Mouse (Mus musculus): ENCODE results near the gene Epn2.

DNA sequence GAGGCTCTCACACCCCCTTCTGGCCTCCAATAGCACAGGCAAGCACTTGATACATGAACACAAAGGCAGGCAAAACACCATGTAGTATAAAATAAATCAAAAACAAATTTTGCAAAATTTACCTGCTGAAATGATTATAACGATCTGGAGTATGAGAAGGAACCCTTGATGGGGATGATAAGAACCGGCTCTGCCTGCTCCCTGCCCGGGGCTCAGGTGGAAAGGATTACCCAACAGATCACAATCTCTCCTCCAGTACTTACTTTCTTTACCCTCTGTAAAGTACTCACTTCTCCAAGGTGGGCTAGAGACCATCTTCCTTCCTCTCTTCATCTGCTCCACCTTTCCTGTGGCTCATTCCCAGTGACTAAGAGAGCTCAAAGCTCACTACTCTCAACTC, 8.3 kb downstream of the Epn2 start:
- TF ChIP-seq CTCF (IDR thresholded peaks at IDR 0.05; ENCODE audit: low read depth) (no peak), EP300 (IDR thresholded peaks at IDR 0.05; ENCODE audit: low read depth) (no peak)
